Mouse (Mus musculus) MEL (cell line): Measurements from ENCODE around the gene Efcab5. TPM values are rescaled to one million over a fixed set of nuclear protein-coding genes. Genes with fewer than 3 reads are reported as not detected.
A peak's percentile ranks its signal among the peaks of the same experiment; 100 is the strongest.

Experiments
- DNase-seq: peaks from one replicate; pipeline ENCODE4 v3.0.0; 2011; ENCODE audit warnings: low read depth, low spot score
- H3K27ac ChIP-seq: 2 replicates; pipeline ENCODE4 v1.5.1; 2012; ENCODE audit warnings: low read depth, mild to moderate bottlenecking, control low read depth, low read length, moderate library complexity; ENCODE audit not compliant: control insufficient read depth
- H3K27me3 ChIP-seq, 2 experiments: fragments of 150-350 bp in 1 of 2; sonication (generic) in 1 of 2; 2 replicates each; pipeline ENCODE4 v1.6.1; 2012; ENCODE audit warnings: low read length in 2 of 2, mild to moderate bottlenecking in 2 of 2, improper control_type of control experiment in 1 of 2, moderate library complexity in 1 of 2; ENCODE audit not compliant: insufficient read depth in 2 of 2, control insufficient read depth in 1 of 2
- H3K36me3 ChIP-seq, 2 experiments: 2 replicates each; pipeline ENCODE4 v1.6.1; 2012 to 2014; ENCODE audit warnings: low read length in 2 of 2, improper control_type of control experiment in 1 of 2, inconsistent platforms in 1 of 2, mild to moderate bottlenecking in 1 of 2; ENCODE audit not compliant: insufficient read depth in 2 of 2, control insufficient read depth in 1 of 2
- H3K4me1 ChIP-seq, 2 experiments: fragments of 150-350 bp in 1 of 2; sonication (generic) in 1 of 2; 2 replicates each; pipeline ENCODE4 v1.6.1; 2012; ENCODE audit warnings: low read length in 2 of 2, improper control_type of control experiment in 1 of 2, mild to moderate bottlenecking in 1 of 2; ENCODE audit not compliant: insufficient read depth in 2 of 2, control insufficient read depth in 1 of 2
- H3K4me3 ChIP-seq, 2 experiments: fragments of 150-350 bp in 1 of 2; sonication (generic) in 1 of 2; 2 replicates each; pipeline ENCODE4 v1.5.1; 2012; ENCODE audit warnings: low read depth in 2 of 2, low read length in 2 of 2, mild to moderate bottlenecking in 2 of 2, moderate library complexity in 2 of 2, control low read depth in 1 of 2, improper control_type of control experiment in 1 of 2; ENCODE audit not compliant: control insufficient read depth in 1 of 2, insufficient read depth in 1 of 2
- H3K79me2 ChIP-seq: 2 replicates; pipeline ENCODE4 v1.6.1; 2012; ENCODE audit warnings: mild to moderate bottlenecking, low read length, moderate library complexity; ENCODE audit not compliant: control insufficient read depth, poor library complexity, insufficient read depth
- H3K9ac ChIP-seq: 2 replicates; pipeline ENCODE4 v1.6.1; 2012; ENCODE audit warnings: low read depth, mild to moderate bottlenecking, control low read depth, low read length, moderate library complexity; ENCODE audit not compliant: control insufficient read depth, poor library complexity, severe bottlenecking
- H3K9me3 ChIP-seq: fragments of 150-350 bp; sonication (generic); replicated peaks from 2 replicates; pipeline ENCODE4 v1.6.1; 2012; ENCODE audit warnings: mild to moderate bottlenecking, low read length, improper control_type of control experiment, moderate library complexity; ENCODE audit not compliant: insufficient read depth
- BHLHE40 ChIP-seq: IDR thresholded peaks from 2 replicates; pipeline ENCODE4 v1.6.1; 2012; ENCODE audit warnings: low read depth, mild to moderate bottlenecking, inconsistent platforms, low read length, improper control_type of control experiment, borderline replicate concordance
- CHD1 ChIP-seq: IDR thresholded peaks from 2 replicates; pipeline ENCODE4 v1.6.1; 2012; ENCODE audit warnings: low read depth, mild to moderate bottlenecking, inconsistent platforms, low read length, improper control_type of control experiment
- CHD2 ChIP-seq: IDR thresholded peaks from 2 replicates; pipeline ENCODE4 v1.6.1; 2011; ENCODE audit warnings: low read length, improper control_type of control experiment
- CTCF ChIP-seq, 3 experiments: IDR thresholded peaks in 2 of 3; conservative IDR thresholded peaks in 1 of 3; 2 replicates each; pipeline ENCODE4 v1.5.1; 2011 to 2012; ENCODE audit warnings: low read length in 3 of 3, low read depth in 2 of 3, mild to moderate bottlenecking in 2 of 3, improper control_type of control experiment in 1 of 3, inconsistent platforms in 1 of 3, mixed read lengths in 1 of 3, moderate library complexity in 1 of 3; ENCODE audit not compliant: control insufficient read depth in 1 of 3, insufficient read depth in 1 of 3, poor library complexity in 1 of 3, severe bottlenecking in 1 of 3
- ELF1 ChIP-seq: IDR thresholded peaks from 2 replicates; pipeline ENCODE4 v1.6.1; 2014; ENCODE audit warnings: low read depth, mild to moderate bottlenecking, inconsistent platforms, low read length, improper control_type of control experiment, moderate library complexity
- EP300 ChIP-seq, 2 experiments: IDR thresholded peaks; 2 replicates each; pipeline ENCODE4 v1.6.1; 2011; ENCODE audit warnings: improper control_type of control experiment in 2 of 2, low read length in 2 of 2, low read depth in 1 of 2, mild to moderate bottlenecking in 1 of 2
- ETS1 ChIP-seq: IDR thresholded peaks from 2 replicates; pipeline ENCODE4 v1.6.1; 2012; ENCODE audit warnings: low read depth, mild to moderate bottlenecking, inconsistent platforms, low read length, improper control_type of control experiment, moderate library complexity
- GATA1 ChIP-seq: IDR thresholded peaks from 2 replicates; pipeline ENCODE4 v1.6.1; 2011; ENCODE audit warnings: low read depth, low read length, improper control_type of control experiment
- HCFC1 ChIP-seq: IDR thresholded peaks from 2 replicates; pipeline ENCODE4 v1.6.1; 2012; ENCODE audit warnings: low read depth, mild to moderate bottlenecking, inconsistent platforms, low read length, improper control_type of control experiment, moderate library complexity
- JUND ChIP-seq: IDR thresholded peaks from 2 replicates; pipeline ENCODE4 v1.6.1; 2011; ENCODE audit warnings: low read depth, mild to moderate bottlenecking, improper control_type of control experiment, low read length
- MAFK ChIP-seq: IDR thresholded peaks from 2 replicates; pipeline ENCODE4 v1.6.1; 2011; ENCODE audit warnings: low read depth, mild to moderate bottlenecking, low read length, improper control_type of control experiment, borderline replicate concordance
- MAX ChIP-seq: IDR thresholded peaks from 2 replicates; pipeline ENCODE4 v1.6.1; 2011; ENCODE audit warnings: low read length, improper control_type of control experiment
- MAZ ChIP-seq: IDR thresholded peaks from 2 replicates; pipeline ENCODE4 v1.6.1; 2012; ENCODE audit warnings: low read depth, mild to moderate bottlenecking, inconsistent platforms, low read length, improper control_type of control experiment
- MEF2A ChIP-seq: IDR thresholded peaks from 2 replicates; pipeline ENCODE4 v1.6.1; 2014; ENCODE audit warnings: low read depth, mild to moderate bottlenecking, inconsistent platforms, low read length, improper control_type of control experiment; ENCODE audit not compliant: poor library complexity, insufficient replicate concordance, severe bottlenecking; ENCODE audit errors: extremely low read depth
- MXI1 ChIP-seq: IDR thresholded peaks from 2 replicates; pipeline ENCODE4 v1.6.1; 2011; ENCODE audit warnings: mild to moderate bottlenecking, low read depth, low read length, improper control_type of control experiment
- MYB ChIP-seq: IDR thresholded peaks from 2 replicates; pipeline ENCODE4 v1.6.1; 2011; ENCODE audit warnings: mild to moderate bottlenecking, low read depth, low read length, improper control_type of control experiment
- MYC ChIP-seq: IDR thresholded peaks from 2 replicates; pipeline ENCODE4 v1.6.1; 2011; ENCODE audit warnings: low read depth, mild to moderate bottlenecking, low read length, improper control_type of control experiment, moderate library complexity
- NRF1 ChIP-seq: IDR thresholded peaks from 2 replicates; pipeline ENCODE4 v1.6.1; 2014; ENCODE audit warnings: low read depth, mild to moderate bottlenecking, inconsistent platforms, low read length, improper control_type of control experiment, moderate library complexity; ENCODE audit not compliant: poor library complexity, insufficient read depth, severe bottlenecking
- POLR2A ChIP-seq, 2 experiments: IDR thresholded peaks; 2 replicates each; pipeline ENCODE4 v1.6.1; 2011 to 2012; ENCODE audit warnings: low read length in 2 of 2, mild to moderate bottlenecking in 2 of 2, control low read depth in 1 of 2, improper control_type of control experiment in 1 of 2, low read depth in 1 of 2, moderate library complexity in 1 of 2; ENCODE audit not compliant: control insufficient read depth in 1 of 2, insufficient read depth in 1 of 2, poor library complexity in 1 of 2
- RAD21 ChIP-seq: IDR thresholded peaks from 2 replicates; pipeline ENCODE4 v1.6.1; 2011; ENCODE audit warnings: mild to moderate bottlenecking, low read depth, low read length, improper control_type of control experiment
- RCOR1 ChIP-seq: IDR thresholded peaks from 2 replicates; pipeline ENCODE4 v1.6.1; 2012; ENCODE audit warnings: low read depth, mild to moderate bottlenecking, inconsistent platforms, low read length, improper control_type of control experiment
- SIN3A ChIP-seq: IDR thresholded peaks from 2 replicates; pipeline ENCODE4 v1.6.1; 2012; ENCODE audit warnings: low read length, improper control_type of control experiment, inconsistent platforms
- SMC3 ChIP-seq: IDR thresholded peaks from 2 replicates; pipeline ENCODE4 v1.6.1; 2011; ENCODE audit warnings: low read depth, low read length, improper control_type of control experiment
- TAL1 ChIP-seq: IDR thresholded peaks from 2 replicates; pipeline ENCODE4 v1.6.1; 2012; ENCODE audit warnings: mild to moderate bottlenecking, inconsistent platforms, low read length, moderate library complexity, mixed read lengths
- TBP ChIP-seq: IDR thresholded peaks from 2 replicates; pipeline ENCODE4 v1.8.0; 2011; ENCODE audit warnings: low read depth, low read length, improper control_type of control experiment
- TCF12 ChIP-seq: IDR thresholded peaks from 2 replicates; pipeline ENCODE4 v1.6.1; 2014; ENCODE audit warnings: low read depth, mild to moderate bottlenecking, inconsistent platforms, low read length, improper control_type of control experiment, moderate library complexity
- ZC3H11A ChIP-seq: IDR thresholded peaks from 2 replicates; pipeline ENCODE4 v1.6.1; 2012; ENCODE audit warnings: low read depth, mild to moderate bottlenecking, inconsistent platforms, low read length, improper control_type of control experiment
- ZKSCAN1 ChIP-seq: IDR thresholded peaks from 2 replicates; pipeline ENCODE4 v1.6.1; 2012; ENCODE audit warnings: low read depth, mild to moderate bottlenecking, inconsistent platforms, low read length, improper control_type of control experiment, moderate library complexity
- ZNF384 ChIP-seq: IDR thresholded peaks from 2 replicates; pipeline ENCODE4 v1.6.1; 2012; ENCODE audit warnings: low read depth, mild to moderate bottlenecking, inconsistent platforms, low read length, improper control_type of control experiment
- polyA plus RNA-seq, 2 experiments: library from polyadenylated mRNA; stranded (reverse) in 1 of 2; unstranded in 1 of 2; fragments of >175 nt in 1 of 2; fragments of >200 nt in 1 of 2; gene quantifications; 2 replicates each; pipeline versions ENCODE4 v1.2.1 to v1.2.4; 2012; ENCODE audit warnings: low replicate concordance in 2 of 2, low read depth in 1 of 2; ENCODE audit not compliant: insufficient read length in 2 of 2, insufficient read depth in 1 of 2, missing spikeins in 1 of 2
- total RNA-seq: library from RNA; depleted of rRNA; stranded (reverse); fragments of 300-350 nt; gene quantifications from 2 replicates; pipeline ENCODE4 v1.2.3, GENCODE M21; 2012

Efcab5 gene
- total and polyA plus RNA-seq, 3 experiments, result 0.27 to 0.29 TPM; not detected in 1

- Histone ChIP-seq H3K9me3 (no peaks in the 10 kb centered on the region), H3K27me3 (no peaks in the 10 kb centered on the region), H3K4me3 (no peak overlapping the region), H3K9ac (no peak overlapping the region), H3K36me3 (peaks cover 10 to 13% of the 10 kb centered on the region in 2 experiments), H3K27ac (no peak overlapping the region), H3K4me1 (peaks cover 5 to 6% of the 10 kb centered on the region in 2 experiments), H3K79me2 (peaks cover 13% of the 10 kb centered on the region)
- TF ChIP-seq CTCF (IDR thresholded peaks at IDR 0.05 in 2 of 3, conservative IDR thresholded peaks at IDR 0.05 in 1 of 3; ENCODE audit: control insufficient read depth in 1 of 3, insufficient read depth in 1 of 3, low read depth in 2 of 3, low read length in 3 of 3, poor library complexity in 1 of 3, severe bottlenecking in 1 of 3), result peak; percentile 35 to 59 (median 52)
- TF ChIP-seq GATA1, result no peak
- no peak for TF ChIP-seq ZNF384
- TF ChIP-seq BHLHE40, result no peak
- no peak for TF ChIP-seq MAZ
- TF ChIP-seq SMC3, result peak; percentile 58
- TF ChIP-seq RAD21, result peak; percentile 40
- TF ChIP-seq ZC3H11A, result 0 out of 2 replicates have a peak, but pooled peaks have one; percentile 18
- TF ChIP-seq TAL1, result no peak
- peak; percentile 59 for DNase-seq
Measured at GRCm38 (mm10) chr11:77070721-77071120, 118.0 kb downstream of the Efcab5 start.

GRCm38 (mm10) chr11:77068825-77069224, 119.9 kb downstream of the Efcab5 start:
- Histone ChIP-seq H3K9ac (no peak overlapping the region), H3K4me3 (no peak overlapping the region), H3K4me1 (peaks cover 6 to 9% of the 10 kb centered on the region in 2 experiments), H3K27me3 (no peaks in the 10 kb centered on the region), H3K27ac (no peak overlapping the region)
- TF ChIP-seq MYB, result no peak
- 0 out of 2 replicates have a peak, but pooled peaks have one; percentile 37 for TF ChIP-seq MXI1
- TF ChIP-seq TBP, result no peak
- TF ChIP-seq MEF2A, result no peak
- 0 out of 2 replicates have a peak, but pooled peaks have one; percentile 4 for TF ChIP-seq RCOR1
- peak; percentile 48 for TF ChIP-seq TAL1
- no peak for TF ChIP-seq NRF1
- TF ChIP-seq MAX, result no peak
- TF ChIP-seq POLR2A (IDR thresholded peaks at IDR 0.05; ENCODE audit: control insufficient read depth in 1 of 2, insufficient read depth in 1 of 2, low read depth in 1 of 2, low read length in 2 of 2, poor library complexity in 1 of 2), result no peak
- TF ChIP-seq ELF1, result no peak
- TF ChIP-seq TCF12, result peak; percentile 52; the same call in 1 of the 2 replicates
- no peak for TF ChIP-seq JUND
- no peak for TF ChIP-seq MAFK
- peak in 1 of 2 experiments; percentile 50; a peak in 3 of 4 replicates for TF ChIP-seq EP300 (IDR thresholded peaks at IDR 0.05; ENCODE audit: low read depth in 1 of 2, low read length in 2 of 2)
- TF ChIP-seq ETS1, result no peak
- no peak for TF ChIP-seq CHD1
- TF ChIP-seq ZNF384, result no peak
- TF ChIP-seq MYC, result no peak
- no peak for TF ChIP-seq ZKSCAN1
- TF ChIP-seq HCFC1, result no peak
- no peak for TF ChIP-seq CHD2
- no peak for TF ChIP-seq BHLHE40
- TF ChIP-seq ZC3H11A, result no peak
- no peak for TF ChIP-seq SIN3A
- peak; percentile 61 for TF ChIP-seq GATA1
- TF ChIP-seq, all 39 proteins: peak for 6
- peak; percentile 34 for DNase-seq
- H3K79me2 ChIP-seq, result peaks cover 17% of the 10 kb centered on the region
- H3K9me3 ChIP-seq, result no peaks in the 10 kb centered on the region
- peaks cover 7 to 22% of the 10 kb centered on the region in 2 experiments for H3K36me3 ChIP-seq
